9 mouse cellular contexts compared by ENCODE assay signal in genomic region chr7:132600026-132600425, GRCm38 (mm10). TPM values are rescaled to one million over a fixed set of nuclear protein-coding genes. Genes with fewer than 3 reads are reported as not detected.
A peak's percentile ranks its signal among the peaks of the same experiment; 100 is the strongest.
DNase-seq lines count a peak whose midpoint lies in the region; ATAC-seq lines count a peak whose summit lies in the region.
"Had no signal": no experiment of that assay in that cellular context is flagged by ENCODE, and none has a peak within 500 bp of the region (broad histone marks: within the 10 kb centered on the region; RNA-seq: fewer than 3 reads in every experiment).

No protein-coding gene starts in this region.

- DNase-seq in heart, adult 11 months = no peak
- DNase-seq in Muller cell, postnatal 12 days (ENCODE audit: inconsistent ontology term) = peak; percentile 15
- DNase-seq in hindbrain, embryonic 14.5 days (ENCODE audit: low spot score) = no peak
- peak; percentile 27 for DNase-seq in midbrain, embryonic 14.5 days
- no peak for DNase-seq in c-Kit-positive CD71-positive TER-119-positive erythroid progenitor cells, embryonic 14.5 days (ENCODE audit: low spot score)
- no peak for DNase-seq in right cerebral cortex, postnatal 36 days (ENCODE audit: low spot score in 2 of 2)
- DNase-seq in urinary bladder, postnatal 10 days (ENCODE audit: low spot score) = no peak
- DNase-seq: heart, postnatal 10 days had no signal

- H3K4me2 ChIP-seq in heart, embryonic 16.5 days (ENCODE audit: low read depth, low read length) = peak overlapping the region; percentile 77
- H3K4me2 ChIP-seq in hindbrain, embryonic 14.5 days (replicated peaks) = peak overlapping the region; percentile 62
- peak overlapping the region; percentile 59 for H3K4me2 ChIP-seq in midbrain, embryonic 14.5 days (ENCODE audit: low read length)

- H3K9me3 ChIP-seq in heart, embryonic 16.5 days (replicated peaks; ENCODE audit: control insufficient read depth, low read length) = no peaks in the 10 kb centered on the region
- no peaks in the 10 kb centered on the region for H3K9me3 ChIP-seq in hindbrain, embryonic 14.5 days (ENCODE audit: control insufficient read depth, low read length)
- H3K9me3 ChIP-seq in midbrain, embryonic 14.5 days (ENCODE audit: control insufficient read depth, low read length) = no peaks in the 10 kb centered on the region

- H3K27ac ChIP-seq in heart, embryonic 16.5 days (ENCODE audit: low read length) = no peak overlapping the region
- no peak overlapping the region for H3K27ac ChIP-seq in hindbrain, embryonic 14.5 days
- H3K27ac ChIP-seq in midbrain, embryonic 14.5 days (replicated peaks; ENCODE audit: low read depth, low read length) = no peak overlapping the region

- peaks cover 24% of the 10 kb centered on the region for H3K4me1 ChIP-seq in heart, embryonic 16.5 days (ENCODE audit: control insufficient read depth, insufficient read depth, low read length)
- H3K4me1 ChIP-seq in hindbrain, embryonic 14.5 days (replicated peaks; ENCODE audit: control insufficient read depth, insufficient read depth, low read length) = peaks cover 28% of the 10 kb centered on the region
- H3K4me1 ChIP-seq in midbrain, embryonic 14.5 days (ENCODE audit: control insufficient read depth, insufficient read depth, low read length) = peaks cover 19% of the 10 kb centered on the region; the same call in 1 of the 2 replicates

- no peaks in the 10 kb centered on the region for H3K36me3 ChIP-seq in heart, embryonic 16.5 days (ENCODE audit: control insufficient read depth, insufficient read depth)
- H3K36me3 ChIP-seq in hindbrain, embryonic 14.5 days (replicated peaks; ENCODE audit: control insufficient read depth, insufficient read depth) = no peaks in the 10 kb centered on the region
- no peaks in the 10 kb centered on the region for H3K36me3 ChIP-seq in midbrain, embryonic 14.5 days (ENCODE audit: control insufficient read depth, insufficient read depth, low read length)

- no peak overlapping the region for H3K9ac ChIP-seq in heart, embryonic 16.5 days (ENCODE audit: low read length)
- H3K9ac ChIP-seq in hindbrain, embryonic 14.5 days = no peak overlapping the region; the same call in 1 of the 2 replicates
- H3K9ac ChIP-seq in midbrain, embryonic 14.5 days (replicated peaks; ENCODE audit: low read length) = no peak overlapping the region; the same call in 1 of the 2 replicates

- 7% methylated on average over 9 of the region's 9 CpGs for WGBS in heart, embryonic 16.5 days
- 1% methylated on average over 9 of the region's 9 CpGs for WGBS in hindbrain, embryonic 14.5 days
- under 1% methylated on average over 9 of the region's 9 CpGs for WGBS in midbrain, embryonic 14.5 days

- peaks cover 77% of the 10 kb centered on the region for H3K27me3 ChIP-seq in heart, embryonic 16.5 days (ENCODE audit: control insufficient read depth, insufficient read depth, low read length)
- H3K27me3 ChIP-seq in hindbrain, embryonic 14.5 days (ENCODE audit: control insufficient read depth, insufficient read depth, low read length) = peaks cover 80% of the 10 kb centered on the region
- H3K27me3 ChIP-seq in midbrain, embryonic 14.5 days (ENCODE audit: control insufficient read depth, insufficient read depth, low read length) = peaks cover 74% of the 10 kb centered on the region

- no peak for ATAC-seq in heart, embryonic 16.5 days (replicated peaks; ENCODE audit: extremely low read depth, insufficient read depth, low FRiP score)
- ATAC-seq in hindbrain, embryonic 14.5 days (ENCODE audit: low FRiP score) = no peak
- ATAC-seq in midbrain, embryonic 14.5 days (ENCODE audit: low FRiP score, low TSS enrichment) = no peak

- H3K4me3 ChIP-seq in heart, embryonic 16.5 days (ENCODE audit: low read length) = peak overlapping the region; percentile 44
- peak overlapping the region; percentile 28 for H3K4me3 ChIP-seq in hindbrain, embryonic 14.5 days (replicated peaks; ENCODE audit: low read length)
- H3K4me3 ChIP-seq in midbrain, embryonic 14.5 days (replicated peaks; ENCODE audit: low read depth, low read length) = peak overlapping the region; percentile 31

RNA-seq across cellular contexts. Expression of gene Nkx1-2, which starts 0.6 kb away (rescaled TPM):
- polyA plus RNA-seq in heart, embryonic 16.5 days (2015; fragmentation: Nextera tagmentation; extraction: Ambion mirVana) = not detected in 2 replicates
- polyA plus RNA-seq in hindbrain, embryonic 14.5 days (2014; fragmentation: Nextera tagmentation; extraction: Ambion mirVana) = 0.47 and 0.74 TPM in 2 replicates
- 0.74 and 0.82 TPM in 2 replicates for polyA plus RNA-seq in midbrain, embryonic 14.5 days (2014; fragmentation: Nextera tagmentation; extraction: Ambion mirVana)

RNA-seq across cellular contexts. Expression of gene Lhpp, which starts 10.4 kb away (rescaled TPM):
- polyA plus RNA-seq in heart, embryonic 16.5 days (2015; fragmentation: Nextera tagmentation; extraction: Ambion mirVana) = 23.7 and 25.1 TPM in 2 replicates
- 46.6 and 50.0 TPM in 2 replicates for polyA plus RNA-seq in hindbrain, embryonic 14.5 days (2014; fragmentation: Nextera tagmentation; extraction: Ambion mirVana)
- 35.9 and 41.1 TPM in 2 replicates for polyA plus RNA-seq in midbrain, embryonic 14.5 days (2014; fragmentation: Nextera tagmentation; extraction: Ambion mirVana)

RNA-seq across cellular contexts. Expression of gene Oat, which starts 23.8 kb away (rescaled TPM):
- 214 and 222 TPM in 2 replicates for polyA plus RNA-seq in heart, embryonic 16.5 days (2015; fragmentation: Nextera tagmentation; extraction: Ambion mirVana)
- polyA plus RNA-seq in hindbrain, embryonic 14.5 days (2014; fragmentation: Nextera tagmentation; extraction: Ambion mirVana) = 107 and 119 TPM in 2 replicates
- 75.5 and 88.2 TPM in 2 replicates for polyA plus RNA-seq in midbrain, embryonic 14.5 days (2014; fragmentation: Nextera tagmentation; extraction: Ambion mirVana)

Comparison
In these comparisons a context has a peak if more than half of its experiments do, and no peak if none do; other contexts are left out.
1. DNase-seq: peak in Muller cell, postnatal 12 days (single experiment) and midbrain, embryonic 14.5 days (single experiment); none in heart, adult 11 months (single experiment), hindbrain, embryonic 14.5 days (single experiment), c-Kit-positive CD71-positive TER-119-positive erythroid progenitor cells, embryonic 14.5 days (single experiment), right cerebral cortex, postnatal 36 days (0 of 2) and urinary bladder, postnatal 10 days (single experiment).
2. Peak in every context shown above with its lines, with median percentiles within 50 percentile points of each other: H3K4me2 ChIP-seq and H3K4me3 ChIP-seq.